Mouse (Mus musculus) stomach, postnatal 0 days (tissue): ENCODE measurements around the gene Inpp5f.

Experiments
- CTCF ChIP-seq: IDR thresholded peaks from 2 replicates; pipeline ENCODE4 v1.5.1; 2016; ENCODE audit warnings: antibody characterized with exemption, low read depth, mild to moderate bottlenecking, moderate library complexity
- EP300 ChIP-seq: optimal IDR thresholded peaks from 2 replicates; pipeline ENCODE3; 2016; ENCODE audit warnings: antibody characterized with exemption

DNA sequence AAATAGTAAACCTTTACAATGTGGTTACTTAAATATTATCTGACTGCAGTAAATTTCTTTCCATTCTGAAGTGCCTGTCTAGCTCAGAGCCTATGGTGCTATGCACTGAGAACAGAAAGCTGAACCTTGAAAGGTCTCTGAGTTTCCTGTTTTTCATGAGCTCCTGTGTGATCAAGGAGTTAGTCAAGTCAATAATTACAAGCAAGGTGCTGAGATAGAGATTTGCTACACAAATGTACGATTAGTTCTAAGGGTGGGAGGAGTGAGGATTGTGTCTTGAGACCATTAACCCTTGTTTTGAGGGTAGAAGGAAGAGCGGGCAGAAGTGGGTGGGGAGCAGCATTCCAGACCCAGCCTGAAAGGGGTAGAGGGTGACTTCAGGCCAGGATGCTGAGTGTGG, 16.1 kb downstream of the Inpp5f start:
- no peak for TF ChIP-seq EP300
- no peak for TF ChIP-seq CTCF
